Mouse (Mus musculus) forebrain, embryonic 14.5 days (tissue): ENCODE measurements at regions not wholly inside any gene's neighbourhood (a gene's known extent, or its start where the extent isn't known, plus 50 kb on each side); places are given as distances from the start of the nearest gene placed in this dataset.

Experiments
- ATAC-seq: fragments of 200-750 bp; cut with Nextera tagmentation; 2 replicates; pipeline ENCODE4 v1.8.0; 2017; ENCODE audit warnings: mild to moderate bottlenecking, moderate library complexity
- DNase-seq: peaks from one replicate; pipeline ENCODE4 v3.0.0-alpha.2; 2015; ENCODE audit warnings: low spot score
- H3K27ac ChIP-seq: fragments of 300-500 bp; sonication (generic); 2 replicates; pipeline ENCODE4 v1.5.1; 2014; ENCODE audit warnings: low read depth, mild to moderate bottlenecking, control low read depth, low read length, moderate library complexity
- H3K27me3 ChIP-seq: fragments of 300-500 bp; sonication (generic); replicated peaks from 2 replicates; pipeline ENCODE4 v1.6.1; 2014; ENCODE audit warnings: low read length, control low read depth, mixed read lengths; ENCODE audit not compliant: control insufficient read depth, insufficient read depth
- H3K36me3 ChIP-seq: fragments of 300-500 bp; sonication (generic); 2 replicates; pipeline ENCODE4 v1.6.1; 2014; ENCODE audit warnings: low read length, control low read depth; ENCODE audit not compliant: control insufficient read depth, insufficient read depth
- H3K4me1 ChIP-seq: fragments of 300-500 bp; sonication (generic); 2 replicates; pipeline ENCODE4 v1.6.1; 2014; ENCODE audit warnings: antibody characterized with exemption, low read length, control low read depth; ENCODE audit not compliant: control insufficient read depth, insufficient read depth
- H3K4me2 ChIP-seq: fragments of 300-500 bp; sonication (generic); 2 replicates; pipeline ENCODE4 v1.6.1; 2014; ENCODE audit warnings: mild to moderate bottlenecking, control low read depth, low read length
- H3K4me3 ChIP-seq: fragments of 300-500 bp; sonication (generic); 2 replicates; pipeline ENCODE4 v1.5.1; 2014; ENCODE audit warnings: low read depth, low read length, control low read depth
- H3K9ac ChIP-seq: fragments of 300-500 bp; sonication (generic); 2 replicates; pipeline ENCODE4 v1.6.1; 2014; ENCODE audit warnings: mild to moderate bottlenecking, low read length, control low read depth, moderate library complexity
- H3K9me3 ChIP-seq: fragments of 300-500 bp; sonication (generic); replicated peaks from 2 replicates; pipeline ENCODE4 v1.6.1; 2016; ENCODE audit warnings: low read length, control low read depth, mixed read lengths; ENCODE audit not compliant: control insufficient read depth
- WGBS: fragments of 180-500 bp; shearing (Covaris S2); extraction: QIAGEN DNeasy Blood & Tissue Kit; methylation state at CpG from one replicate; pipeline ENCODE4 v1.1.7; 2014; 5-methylcytosine and 5-hydroxymethylcytosine counted together

GRCm38 (mm10) chr1:98173431-98173830 is 78.0 kb upstream of the Pam start:
- Histone ChIP-seq H3K4me3 (no peak overlapping the region), H3K27ac (no peak overlapping the region), H3K27me3 (no peaks in the 10 kb centered on the region), H3K4me1 (no peaks in the 10 kb centered on the region), H3K4me2 (no peak overlapping the region), H3K9ac (no peak overlapping the region), H3K9me3 (no peaks in the 10 kb centered on the region), H3K36me3 (no peaks in the 10 kb centered on the region)
- DNase-seq (no peak), ATAC-seq (peak; percentile 54; the same call in 1 of the 2 replicates)
- 41% methylated on average over 2 of the region's 2 CpGs for WGBS

GRCm38 (mm10) chr1:98171291-98171690 is 75.8 kb upstream of the Pam start:
- ATAC-seq = no peak
- Histone ChIP-seq H3K36me3 (no peaks in the 10 kb centered on the region), H3K4me3 (no peak overlapping the region), H3K4me1 (no peaks in the 10 kb centered on the region), H3K4me2 (no peak overlapping the region), H3K27me3 (no peaks in the 10 kb centered on the region), H3K9me3 (no peaks in the 10 kb centered on the region), H3K9ac (no peak overlapping the region), H3K27ac (no peak overlapping the region)
- no peak for DNase-seq
- WGBS = 81% methylated on average over 2 of the region's 2 CpGs

- H3K27ac ChIP-seq = no peak overlapping the region
- ATAC-seq (no peak), DNase-seq (no peak)
- no peaks in the 10 kb centered on the region for H3K27me3 ChIP-seq
- H3K9me3 ChIP-seq = no peaks in the 10 kb centered on the region
- H3K9ac ChIP-seq = no peak overlapping the region
- H3K4me2 ChIP-seq = no peak overlapping the region
- no peaks in the 10 kb centered on the region for H3K36me3 ChIP-seq
- no peaks in the 10 kb centered on the region for H3K4me1 ChIP-seq
- H3K4me3 ChIP-seq = no peak overlapping the region
Measured at GRCm38 (mm10) chr1:98169352-98169751, 73.9 kb upstream of the Pam start.

GRCm38 (mm10) chr1:98167800-98168199 is 72.4 kb upstream of the Pam start:
- Histone ChIP-seq H3K9me3 (no peaks in the 10 kb centered on the region), H3K4me3 (no peak overlapping the region), H3K9ac (no peak overlapping the region), H3K4me2 (no peak overlapping the region), H3K4me1 (no peaks in the 10 kb centered on the region), H3K36me3 (no peaks in the 10 kb centered on the region), H3K27me3 (no peaks in the 10 kb centered on the region), H3K27ac (no peak overlapping the region)
- DNase-seq (no peak), ATAC-seq (peak; percentile 48)
- 87% methylated on average over 4 of the region's 4 CpGs for WGBS

GRCm38 (mm10) chr1:98162639-98162927 is 67.1 kb upstream of the Pam start:
- Histone ChIP-seq H3K27ac (no peak overlapping the region), H3K36me3 (no peaks in the 10 kb centered on the region), H3K4me3 (no peak overlapping the region), H3K9ac (no peak overlapping the region), H3K4me1 (no peaks in the 10 kb centered on the region), H3K4me2 (no peak overlapping the region), H3K9me3 (no peaks in the 10 kb centered on the region), H3K27me3 (no peaks in the 10 kb centered on the region)
- no peak for ATAC-seq
- WGBS = 30% methylated on average over 2 of the region's 2 CpGs
- DNase-seq = no peak

- Histone ChIP-seq H3K9me3 (no peaks in the 10 kb centered on the region), H3K9ac (no peak overlapping the region), H3K27me3 (no peaks in the 10 kb centered on the region), H3K4me2 (no peak overlapping the region), H3K4me3 (no peak overlapping the region), H3K36me3 (no peaks in the 10 kb centered on the region), H3K27ac (no peak overlapping the region), H3K4me1 (no peaks in the 10 kb centered on the region)
- ATAC-seq (no peak), DNase-seq (no peak)
- WGBS = 64% methylated on average over 5 of the region's 5 CpGs
Measured at GRCm38 (mm10) chr1:98161882-98162638, 66.6 kb upstream of the Pam start.

- no peak for DNase-seq
- WGBS = 82% methylated on average over 2 of the region's 2 CpGs
- Histone ChIP-seq H3K4me2 (no peak overlapping the region), H3K27ac (no peak overlapping the region), H3K36me3 (no peaks in the 10 kb centered on the region), H3K9me3 (no peaks in the 10 kb centered on the region), H3K9ac (no peak overlapping the region), H3K27me3 (no peaks in the 10 kb centered on the region), H3K4me3 (no peak overlapping the region), H3K4me1 (no peaks in the 10 kb centered on the region)
- ATAC-seq = no peak
Measured at GRCm38 (mm10) chr1:98158969-98159368, 63.5 kb upstream of the Pam start.

GRCm38 (mm10) chr1:98147361-98147760 is 51.9 kb upstream of the Pam start:
- no peak overlapping the region for H3K9ac ChIP-seq
- DNase-seq (no peak), ATAC-seq (no peak)
- no peaks in the 10 kb centered on the region for H3K4me1 ChIP-seq
- no peaks in the 10 kb centered on the region for H3K9me3 ChIP-seq
- no peaks in the 10 kb centered on the region for H3K36me3 ChIP-seq
- WGBS = 84% methylated on average over 3 of the region's 3 CpGs
- H3K4me2 ChIP-seq = no peak overlapping the region
- no peaks in the 10 kb centered on the region for H3K27me3 ChIP-seq
- H3K4me3 ChIP-seq = no peak overlapping the region
- no peak overlapping the region for H3K27ac ChIP-seq
